Mouse (Mus musculus) E14TG2a.4 (cell line): ENCODE measurements around the gene Nrxn1.

ENCODE experiments used
- H3K27me3 ChIP-seq: 2 replicates; pipeline ENCODE4 v1.6.1; 2014; ENCODE audit warnings: low read length, control low read depth; ENCODE audit not compliant: insufficient read depth
- H3K36me3 ChIP-seq: 2 replicates; pipeline ENCODE4 v1.6.1; 2014; ENCODE audit warnings: low read length, control low read depth; ENCODE audit not compliant: insufficient read depth
- H3K4me1 ChIP-seq: replicated peaks from 2 replicates; pipeline ENCODE4 v1.6.1; 2014; ENCODE audit warnings: low read depth, low read length, control low read depth
- H3K4me3 ChIP-seq: replicated peaks from 2 replicates; pipeline ENCODE4 v1.5.1; 2014; ENCODE audit warnings: mild to moderate bottlenecking, low read length
- H3K9me3 ChIP-seq: 2 replicates; pipeline ENCODE4 v1.6.1; 2014; ENCODE audit warnings: low read length, control low read depth
- CTCF ChIP-seq: conservative IDR thresholded peaks from 2 replicates; pipeline ENCODE4 v1.5.1; 2014; ENCODE audit warnings: low read length
- NANOG ChIP-seq: IDR thresholded peaks from 2 replicates; pipeline ENCODE4 v1.6.1; 2014; ENCODE audit warnings: borderline replicate concordance, low read length, mixed read lengths
- POU5F1 ChIP-seq: IDR thresholded peaks from 2 replicates; pipeline ENCODE4 v1.6.1; 2014; ENCODE audit warnings: low read length, borderline replicate concordance

Gene Nrxn1

GRCm38 (mm10) chr17:90837022-90837414 lies 255.9 kb downstream of the Nrxn1 start:
- H3K27me3 ChIP-seq: no peaks in the 10 kb centered on the region
- peaks cover 18% of the 10 kb centered on the region for H3K4me1 ChIP-seq
- H3K36me3 ChIP-seq: no peaks in the 10 kb centered on the region
- TF ChIP-seq NANOG: no peak
- TF ChIP-seq POU5F1: no peak
- TF ChIP-seq CTCF: no peak
- H3K4me3 ChIP-seq: no peak overlapping the region
- H3K9me3 ChIP-seq: no peaks in the 10 kb centered on the region

GRCm38 (mm10) chr17:90836154-90837021 lies 256.5 kb downstream of the Nrxn1 start:
- Histone ChIP-seq H3K9me3 (no peaks in the 10 kb centered on the region), H3K27me3 (no peaks in the 10 kb centered on the region), H3K4me3 (no peak overlapping the region), H3K4me1 (peaks cover 12% of the 10 kb centered on the region), H3K36me3 (no peaks in the 10 kb centered on the region)
- TF ChIP-seq POU5F1 (no peak), NANOG (no peak)

DNA sequence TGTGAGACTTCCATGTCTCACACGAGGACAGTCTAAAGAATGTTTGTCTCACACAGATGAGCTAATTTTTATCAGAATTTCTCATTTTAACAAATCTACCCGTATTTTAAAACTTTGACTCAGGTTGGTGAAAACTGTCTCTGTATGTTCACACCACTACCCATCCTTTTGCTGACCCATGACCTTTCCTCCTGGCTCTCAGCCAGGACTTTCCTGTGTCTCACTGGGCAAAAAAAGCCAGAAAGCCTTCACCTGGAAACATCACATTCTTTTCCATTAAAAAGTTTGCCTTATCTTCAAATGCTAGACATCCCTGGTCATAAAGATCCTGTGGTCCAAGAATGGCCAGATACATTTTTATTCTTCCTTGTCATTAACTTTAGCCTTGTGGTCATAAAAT lies 274.5 kb downstream of the Nrxn1 start:
- Histone ChIP-seq H3K4me3 (no peak overlapping the region), H3K4me1 (peaks cover 5% of the 10 kb centered on the region; the same call in 1 of the 2 replicates), H3K27me3 (no peaks in the 10 kb centered on the region), H3K36me3 (no peaks in the 10 kb centered on the region), H3K9me3 (no peaks in the 10 kb centered on the region)
- TF ChIP-seq NANOG: no peak
- TF ChIP-seq CTCF: no peak
- TF ChIP-seq POU5F1: no peak

- no peak overlapping the region for H3K4me3 ChIP-seq
- H3K9me3 ChIP-seq: no peaks in the 10 kb centered on the region
- H3K36me3 ChIP-seq: no peaks in the 10 kb centered on the region
- no peak for TF ChIP-seq NANOG
- no peak for TF ChIP-seq POU5F1
- TF ChIP-seq CTCF: no peak
- H3K27me3 ChIP-seq: no peaks in the 10 kb centered on the region
- peaks cover 5% of the 10 kb centered on the region; the same call in 1 of the 2 replicates for H3K4me1 ChIP-seq
Observed at GRCm38 (mm10) chr17:90817898-90818297, 275.0 kb downstream of the Nrxn1 start.

DNA sequence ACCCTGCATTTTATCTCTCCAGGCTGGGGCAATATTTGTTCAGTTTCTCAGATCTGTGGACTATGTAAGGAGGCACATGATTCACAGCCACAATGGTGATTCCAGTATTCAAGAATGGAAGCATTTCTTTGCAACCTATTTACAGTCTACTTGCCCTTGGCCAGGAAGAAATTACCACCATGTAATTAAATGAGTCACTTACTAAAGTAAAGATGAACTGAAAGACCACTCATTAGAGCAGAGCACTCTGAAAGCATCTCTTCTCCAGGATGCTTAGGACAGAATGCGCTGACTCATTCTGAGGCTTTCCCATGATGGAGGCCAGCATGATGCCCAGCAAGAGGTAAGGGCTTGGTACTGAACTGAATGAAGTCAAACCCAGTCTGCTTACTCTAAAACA lies 277.6 kb downstream of the Nrxn1 start:
- Histone ChIP-seq H3K27me3 (no peaks in the 10 kb centered on the region), H3K9me3 (no peaks in the 10 kb centered on the region), H3K36me3 (no peaks in the 10 kb centered on the region), H3K4me3 (no peak overlapping the region), H3K4me1 (peaks cover 5% of the 10 kb centered on the region; the same call in 1 of the 2 replicates)
- TF ChIP-seq POU5F1: no peak
- no peak for TF ChIP-seq NANOG
- TF ChIP-seq CTCF: no peak

DNA sequence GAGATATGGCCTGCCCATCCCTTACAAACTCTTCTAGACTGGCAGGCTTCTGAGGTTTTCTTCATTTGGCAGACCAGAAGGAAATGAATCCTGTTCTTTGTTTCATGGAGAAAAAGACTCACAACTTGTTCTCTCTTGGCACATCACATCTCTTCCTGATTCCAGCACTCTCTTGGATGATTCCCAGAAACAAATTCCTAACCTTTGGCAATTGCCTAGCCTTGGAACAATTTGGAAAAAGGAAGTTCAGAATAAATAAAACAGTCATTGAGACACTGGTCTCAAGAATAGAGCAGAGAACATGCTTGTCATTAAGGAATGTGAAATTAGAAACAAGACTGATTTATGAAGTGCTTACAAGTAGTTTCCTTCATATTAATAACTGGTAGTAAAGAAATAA lies 279.1 kb downstream of the Nrxn1 start:
- TF ChIP-seq NANOG: no peak
- no peak for TF ChIP-seq POU5F1
- TF ChIP-seq CTCF: no peak
- Histone ChIP-seq H3K36me3 (no peaks in the 10 kb centered on the region), H3K4me1 (peaks cover 5% of the 10 kb centered on the region; the same call in 1 of the 2 replicates), H3K4me3 (no peak overlapping the region), H3K9me3 (no peaks in the 10 kb centered on the region), H3K27me3 (no peaks in the 10 kb centered on the region)

GRCm38 (mm10) chr17:90812485-90812884 lies 280.4 kb downstream of the Nrxn1 start:
- Histone ChIP-seq H3K4me3 (no peak overlapping the region), H3K9me3 (no peaks in the 10 kb centered on the region)
- TF ChIP-seq CTCF: no peak
- no peak for TF ChIP-seq POU5F1
- no peak for TF ChIP-seq NANOG

DNA sequence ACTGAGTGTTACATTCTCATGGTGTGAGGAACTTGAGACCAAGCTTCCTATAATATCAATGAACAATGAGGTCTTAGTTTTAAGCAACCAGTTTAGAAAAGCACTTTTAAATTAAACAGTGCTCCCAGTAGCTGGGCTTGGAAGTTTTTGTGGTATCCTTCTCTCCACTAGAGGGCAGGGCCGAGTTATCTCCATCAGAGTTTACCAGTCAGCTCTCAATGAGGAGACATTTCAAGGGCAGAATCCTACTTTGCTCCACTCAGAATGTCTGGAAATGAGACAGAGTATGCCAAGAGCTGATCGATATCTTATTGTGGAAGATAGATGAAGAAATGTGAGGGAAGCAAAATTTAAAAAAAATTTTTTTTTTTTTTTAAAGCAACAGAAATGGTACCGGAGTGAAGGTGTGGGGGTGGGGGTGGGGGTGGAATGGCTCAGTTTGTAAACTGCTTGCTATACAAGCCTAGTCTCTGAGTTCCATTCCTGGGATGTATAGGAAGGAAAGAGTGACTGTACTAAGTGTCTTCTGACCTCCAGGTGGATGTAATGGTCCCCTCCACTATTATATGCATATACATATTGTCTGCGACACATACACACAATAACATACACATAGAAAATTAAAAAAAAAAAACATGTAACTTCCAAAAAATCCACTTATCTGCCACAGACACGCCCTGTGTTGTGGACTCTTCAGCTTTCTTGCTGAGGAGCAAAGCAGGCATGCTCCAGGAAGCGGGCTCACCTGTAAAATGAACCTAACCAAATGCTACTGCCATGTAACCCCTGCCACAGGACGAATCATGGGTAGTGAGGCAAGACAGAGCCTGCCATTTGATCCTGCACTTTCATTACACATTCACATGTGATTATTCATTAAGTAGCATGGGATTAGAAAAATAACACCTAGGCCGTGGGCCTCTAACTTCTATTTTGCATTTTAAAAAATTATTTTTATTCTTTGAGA lies 283.4 kb downstream of the Nrxn1 start:
- TF ChIP-seq NANOG (no peak), POU5F1 (no peak), CTCF (peak; percentile 65)
- Histone ChIP-seq H3K27me3 (no peaks in the 10 kb centered on the region), H3K4me1 (no peaks in the 10 kb centered on the region), H3K36me3 (no peaks in the 10 kb centered on the region), H3K4me3 (no peak overlapping the region), H3K9me3 (no peaks in the 10 kb centered on the region)

More at GRCm38 (mm10) chr17:90812485-90812884, 280.4 kb downstream of the Nrxn1 start:
- Histone ChIP-seq H3K4me1 (peaks cover 5% of the 10 kb centered on the region; the same call in 1 of the 2 replicates), H3K27me3 (no peaks in the 10 kb centered on the region), H3K36me3 (no peaks in the 10 kb centered on the region)
